Mouse (Mus musculus) embryonic facial prominence, embryonic 15.5 days (tissue): ENCODE measurements around the gene Epor. TPM values are rescaled to one million over a fixed set of nuclear protein-coding genes. Genes with fewer than 3 reads are reported as not detected.

Experiments
- ATAC-seq: fragments of 200-750 bp; cut with Nextera tagmentation; 2 replicates; pipeline ENCODE4 v1.8.0; 2017; ENCODE audit warnings: low read depth, moderate TSS enrichment; ENCODE audit not compliant: insufficient number of reproducible peaks, low FRiP score, low TSS enrichment
- H3K27ac ChIP-seq: fragments of 300-500 bp; sonication (generic); replicated peaks from 2 replicates; pipeline ENCODE4 v1.5.1; 2015; ENCODE audit warnings: mild to moderate bottlenecking, inconsistent platforms
- H3K27me3 ChIP-seq: fragments of 300-500 bp; sonication (generic); 2 replicates; pipeline ENCODE4 v1.6.1; 2015; ENCODE audit warnings: inconsistent platforms
- H3K36me3 ChIP-seq: fragments of 300-500 bp; sonication (generic); 2 replicates; pipeline ENCODE4 v1.6.1; 2015; ENCODE audit warnings: mild to moderate bottlenecking, inconsistent platforms
- H3K4me1 ChIP-seq: fragments of 300-500 bp; sonication (generic); 2 replicates; pipeline ENCODE4 v1.6.1; 2015; ENCODE audit warnings: inconsistent platforms
- H3K4me2 ChIP-seq: fragments of 300-500 bp; sonication (generic); replicated peaks from 2 replicates; pipeline ENCODE4 v1.6.1; 2015; ENCODE audit warnings: mild to moderate bottlenecking, inconsistent platforms
- H3K4me3 ChIP-seq: fragments of 300-500 bp; sonication (generic); replicated peaks from 2 replicates; pipeline ENCODE4 v1.5.1; 2015; ENCODE audit warnings: mild to moderate bottlenecking, inconsistent platforms
- H3K9ac ChIP-seq: fragments of 300-500 bp; sonication (generic); 2 replicates; pipeline ENCODE4 v1.6.1; 2015; ENCODE audit warnings: inconsistent platforms
- H3K9me3 ChIP-seq: fragments of 300-500 bp; sonication (generic); replicated peaks from 2 replicates; pipeline ENCODE4 v1.6.1; 2016; ENCODE audit warnings: inconsistent platforms
- WGBS: fragments of 180-500 bp; shearing (Covaris S2); methylation state at CpG from one replicate; pipeline ENCODE4 v1.1.7; 2015; 5-methylcytosine and 5-hydroxymethylcytosine counted together
- polyA plus RNA-seq: library from polyadenylated mRNA; unstranded; fragments of >200 nt; fragmentation: Nextera tagmentation; extraction: Ambion mirVana; gene quantifications from 2 replicates; pipeline ENCODE4 v1.2.1, GENCODE M21; 2015

Gene Epor
- polyA plus RNA-seq, 1 experiment from 2014 or later, result 4.4 TPM

DNA sequence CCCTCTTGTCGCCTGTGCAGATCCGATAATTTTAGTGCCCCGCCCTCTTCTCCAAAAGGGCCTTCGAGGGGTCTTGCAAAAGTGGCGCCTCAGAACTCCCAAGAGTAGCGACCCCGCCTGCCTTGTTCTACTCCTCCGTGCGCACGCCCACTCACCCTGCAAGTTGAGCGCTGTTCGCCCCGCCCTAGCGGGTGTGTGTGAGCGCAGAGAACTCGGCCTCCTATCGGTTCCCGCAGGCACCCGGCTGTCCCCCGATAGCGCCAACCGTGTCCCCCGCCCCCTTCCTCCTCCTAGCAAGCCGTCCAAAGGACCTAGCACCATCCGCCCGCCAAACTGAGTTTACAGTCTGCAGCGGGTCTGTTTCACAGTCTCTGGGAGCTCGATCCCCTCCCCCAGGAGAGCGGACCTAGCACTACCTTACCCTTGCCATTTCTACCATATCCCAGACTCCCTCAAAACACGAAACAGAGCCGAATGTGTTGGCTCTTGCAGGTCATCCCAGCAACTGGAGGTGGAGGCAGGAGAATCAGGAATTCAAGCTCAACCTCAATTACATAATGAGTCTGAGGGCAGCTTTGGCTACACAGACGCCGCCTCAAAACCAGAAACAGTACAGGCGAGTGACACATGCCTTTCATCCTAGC, 768 bp downstream of the Epor start:
- WGBS, result 2% methylated on average over 34 of the region's 34 CpGs
- Histone ChIP-seq H3K27ac (no peak overlapping the region), H3K27me3 (peaks cover 42% of the 10 kb centered on the region), H3K4me3 (peak overlapping the region; percentile 47), H3K4me1 (peaks cover 34% of the 10 kb centered on the region), H3K4me2 (peak overlapping the region; percentile 78), H3K9me3 (no peaks in the 10 kb centered on the region), H3K9ac (peak overlapping the region; percentile 21; the same call in 1 of the 2 replicates), H3K36me3 (no peaks in the 10 kb centered on the region)
- ATAC-seq, result peak; percentile 62

DNA sequence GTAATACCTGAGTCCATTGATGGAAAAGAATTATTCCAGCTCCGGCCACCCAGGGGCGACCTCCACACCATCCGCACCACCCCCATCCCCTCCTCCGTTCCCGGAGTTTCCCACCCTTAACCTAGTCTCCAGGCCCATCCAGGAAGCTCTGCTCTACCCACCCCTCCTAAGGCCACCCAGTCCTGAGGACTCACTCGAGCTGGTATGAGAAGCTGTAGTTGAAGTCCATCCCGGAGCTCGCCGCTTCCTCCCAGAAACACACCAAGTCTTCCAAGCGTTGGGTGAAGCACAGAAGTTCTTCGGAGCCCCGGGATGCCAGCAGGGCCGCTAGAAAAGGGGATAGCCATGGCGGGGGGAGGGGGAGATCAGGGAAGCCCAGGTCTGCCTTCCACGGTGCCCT, 1.3 kb downstream of the Epor start:
- H3K9ac ChIP-seq, result no peak overlapping the region
- H3K4me2 ChIP-seq, result peak overlapping the region; percentile 78
- peaks cover 34% of the 10 kb centered on the region for H3K4me1 ChIP-seq
- ATAC-seq, result no peak
- H3K36me3 ChIP-seq, result no peaks in the 10 kb centered on the region
- peaks cover 42% of the 10 kb centered on the region for H3K27me3 ChIP-seq
- H3K4me3 ChIP-seq, result peak overlapping the region; percentile 47
- under 1% methylated on average over 15 of the region's 15 CpGs for WGBS
- H3K9me3 ChIP-seq, result no peaks in the 10 kb centered on the region
- H3K27ac ChIP-seq, result no peak overlapping the region

DNA sequence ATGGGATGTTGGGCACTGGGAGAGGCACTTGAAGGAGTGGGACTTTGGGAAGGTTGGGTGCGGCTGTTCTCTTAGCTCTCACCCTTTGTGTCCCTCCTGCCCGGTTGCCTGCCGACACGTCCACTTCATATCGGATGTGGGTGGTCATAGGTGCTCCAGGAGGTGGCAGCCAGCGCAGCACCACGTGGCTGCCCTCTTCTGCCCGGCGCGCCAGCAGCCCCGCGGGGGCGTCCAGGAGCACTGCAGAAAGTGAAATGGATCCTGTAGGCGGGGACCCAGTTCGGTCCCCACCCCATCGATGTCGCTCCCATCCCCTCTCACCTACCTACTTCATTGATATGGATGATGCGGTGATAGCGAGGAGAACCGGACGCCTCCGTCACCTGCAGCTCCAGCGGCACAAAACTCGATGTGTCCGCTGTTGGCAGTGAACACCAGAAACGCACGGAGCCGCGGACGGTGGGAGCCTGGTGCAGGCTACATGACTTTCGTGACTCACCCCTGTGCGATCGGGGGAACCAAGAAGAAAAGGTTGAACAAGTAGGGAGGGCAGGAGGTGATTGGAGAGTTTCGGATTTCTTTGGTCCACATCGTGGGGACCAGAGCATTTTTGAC, 1.8 kb downstream of the Epor start:
- Histone ChIP-seq H3K36me3 (no peaks in the 10 kb centered on the region), H3K27ac (no peak overlapping the region), H3K9ac (no peak overlapping the region), H3K4me1 (peaks cover 38% of the 10 kb centered on the region), H3K9me3 (no peaks in the 10 kb centered on the region), H3K27me3 (peaks cover 42% of the 10 kb centered on the region), H3K4me3 (peak overlapping the region; percentile 47), H3K4me2 (peak overlapping the region; percentile 78)
- no peak for ATAC-seq
- WGBS, result 2% methylated on average over 35 of the region's 35 CpGs

DNA sequence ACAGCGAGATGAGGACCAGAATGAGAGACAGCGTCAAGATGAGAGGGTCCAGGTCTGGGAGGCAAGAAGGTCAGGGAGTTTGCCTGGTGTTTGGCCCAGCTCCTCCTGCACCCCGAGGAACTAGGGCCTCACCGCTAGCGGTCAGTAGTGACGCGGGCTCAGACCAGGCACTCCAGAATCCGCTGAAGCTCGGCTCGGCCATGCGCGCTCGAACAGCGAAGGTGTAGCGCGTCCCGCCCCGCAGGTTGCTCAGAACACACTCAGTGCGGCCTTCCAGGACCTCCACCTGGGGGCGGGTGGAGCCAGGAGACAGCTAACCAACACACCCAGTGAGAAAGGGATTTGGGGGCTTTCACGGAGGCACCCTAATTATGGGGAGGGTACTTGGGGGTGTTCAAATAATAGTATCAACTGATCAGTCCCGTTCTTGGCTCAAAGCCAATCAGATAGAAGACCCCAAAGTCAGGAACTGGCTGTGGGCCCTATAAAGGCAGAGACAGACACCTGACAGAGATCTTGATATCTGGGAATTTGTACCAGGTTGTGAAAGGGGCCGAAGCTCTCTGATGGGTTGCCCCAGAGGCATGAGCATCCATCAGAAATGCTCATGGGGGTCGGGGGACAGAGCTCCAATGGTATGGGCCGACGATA, 2.6 kb downstream of the Epor start:
- Histone ChIP-seq H3K4me3 (no peak overlapping the region), H3K36me3 (no peaks in the 10 kb centered on the region), H3K4me1 (peaks cover 41% of the 10 kb centered on the region), H3K27me3 (peaks cover 42% of the 10 kb centered on the region), H3K4me2 (no peak overlapping the region), H3K27ac (no peak overlapping the region), H3K9ac (no peak overlapping the region), H3K9me3 (no peaks in the 10 kb centered on the region)
- WGBS, result 13% methylated on average over 26 of the region's 26 CpGs
- ATAC-seq, result no peak

DNA sequence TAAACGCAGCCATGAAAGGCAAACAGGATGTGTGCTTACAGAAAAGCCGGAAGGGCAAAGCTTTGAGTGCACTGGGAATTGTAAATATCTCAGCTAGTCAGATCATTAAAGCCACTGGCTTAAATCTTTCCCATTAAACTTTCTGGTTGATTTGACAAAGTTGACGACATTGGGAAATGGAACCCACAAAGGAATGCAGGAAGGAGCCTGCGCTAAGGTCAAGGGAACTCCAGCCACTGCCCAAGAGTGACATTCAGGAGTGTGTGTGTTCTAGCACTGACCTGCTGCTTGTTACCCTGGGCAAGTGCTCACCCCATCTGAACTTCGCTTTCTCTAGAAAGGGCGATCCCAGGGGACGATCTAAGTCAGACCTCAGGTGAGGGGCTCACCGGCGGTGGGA, 3.2 kb downstream of the Epor start:
- no peak overlapping the region for H3K4me3 ChIP-seq
- no peak for ATAC-seq

DNA sequence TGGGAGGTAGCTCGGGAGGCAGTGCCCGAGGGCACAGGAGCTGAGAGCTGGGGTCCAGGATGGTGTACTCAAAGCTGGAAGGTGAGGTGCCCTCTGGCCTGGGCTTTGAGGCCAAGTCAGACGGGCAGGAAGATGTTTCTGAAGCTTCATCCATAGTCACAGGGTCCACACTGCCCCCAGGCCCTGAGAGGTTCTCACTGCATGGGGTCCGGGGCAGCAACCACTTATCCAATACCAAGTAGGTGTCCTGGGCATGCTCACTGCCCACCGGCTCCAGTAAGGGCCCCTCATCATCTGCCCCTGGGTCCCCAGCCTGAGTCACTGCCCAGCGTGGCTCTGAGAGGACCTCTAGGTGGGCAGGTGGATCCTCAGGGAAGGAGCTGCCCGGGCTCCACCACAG, 4.1 kb downstream of the Epor start:
- Histone ChIP-seq H3K36me3 (no peaks in the 10 kb centered on the region), H3K27ac (no peak overlapping the region), H3K27me3 (peaks cover 42% of the 10 kb centered on the region), H3K4me3 (no peak overlapping the region), H3K9ac (no peak overlapping the region), H3K9me3 (no peaks in the 10 kb centered on the region), H3K4me1 (peaks cover 41% of the 10 kb centered on the region), H3K4me2 (no peak overlapping the region)
- ATAC-seq, result no peak
- 81% methylated on average over 7 of the region's 7 CpGs for WGBS

More for the DNA sequence above, 3.2 kb downstream of the Epor start:
- peaks cover 42% of the 10 kb centered on the region for H3K27me3 ChIP-seq
- H3K9ac ChIP-seq, result no peak overlapping the region
- H3K4me2 ChIP-seq, result no peak overlapping the region
- no peaks in the 10 kb centered on the region for H3K36me3 ChIP-seq
- 50% methylated on average over 9 of the region's 9 CpGs for WGBS
- H3K9me3 ChIP-seq, result no peaks in the 10 kb centered on the region
- H3K27ac ChIP-seq, result no peak overlapping the region
- peaks cover 41% of the 10 kb centered on the region for H3K4me1 ChIP-seq

DNA sequence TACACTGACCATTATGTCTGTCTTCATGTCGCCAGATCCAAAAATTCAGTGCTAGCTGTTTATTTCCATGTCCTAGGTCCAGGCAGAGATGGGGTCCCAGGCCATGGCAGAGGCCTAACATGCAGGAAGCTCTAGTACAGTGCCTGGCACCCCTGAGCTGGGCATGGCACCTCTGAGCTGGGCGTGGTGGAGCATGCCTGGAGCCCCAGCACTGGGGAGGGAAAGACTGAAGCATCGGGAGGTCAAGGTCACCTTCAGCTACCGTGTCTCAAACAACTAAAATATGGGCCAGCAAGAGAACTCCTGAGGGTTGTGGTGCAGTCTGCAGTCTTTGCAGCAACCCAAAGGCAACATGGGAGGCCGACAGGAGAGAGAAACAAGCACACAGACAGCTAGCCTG, 4.9 kb downstream of the Epor start:
- WGBS, result 84% methylated on average over 5 of the region's 5 CpGs
- Histone ChIP-seq H3K4me2 (no peak overlapping the region), H3K9me3 (no peaks in the 10 kb centered on the region), H3K9ac (no peak overlapping the region), H3K27me3 (peaks cover 41% of the 10 kb centered on the region), H3K4me1 (peaks cover 37% of the 10 kb centered on the region), H3K36me3 (no peaks in the 10 kb centered on the region), H3K4me3 (no peak overlapping the region), H3K27ac (no peak overlapping the region)
- no peak for ATAC-seq

DNA sequence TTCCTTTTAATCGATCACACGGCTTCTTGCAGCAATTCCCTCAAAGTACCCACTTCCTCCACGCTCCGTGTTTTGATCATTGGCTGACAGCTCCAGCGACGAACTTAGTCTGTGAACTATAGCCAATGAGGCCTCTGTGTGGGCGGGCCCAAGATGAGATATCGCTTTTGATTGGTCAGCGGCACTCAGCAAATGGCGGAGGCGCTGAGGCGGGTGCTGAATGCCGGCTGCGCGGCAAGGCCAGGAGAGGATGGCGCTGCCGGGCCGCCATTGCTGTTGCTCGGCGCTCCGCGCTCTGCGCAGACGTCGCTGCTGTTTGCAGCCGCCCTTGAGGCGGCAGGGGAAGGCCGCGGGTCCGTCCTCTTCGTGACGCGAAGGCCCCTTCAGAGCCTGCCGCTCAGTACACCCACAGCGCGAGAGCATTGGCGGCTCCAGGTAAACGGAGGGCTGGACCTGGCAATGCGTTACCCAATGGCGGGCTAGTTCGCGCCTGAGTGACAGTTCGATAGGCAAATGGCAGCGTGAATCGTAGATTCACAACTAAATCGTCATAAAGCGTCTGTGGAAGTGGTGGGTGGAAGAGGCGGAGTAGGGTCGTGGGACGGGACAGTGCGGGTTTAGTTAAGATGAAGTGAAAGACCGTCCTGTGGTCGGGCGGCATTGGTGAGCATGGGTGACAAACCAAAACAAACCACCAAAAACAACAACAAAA, 7.6 kb downstream of the Epor start, which contains the start of gene Swsap1:
Swsap1 (plus strand) TSS at position 186 of the 712 bp plus-strand sequence.
- peak within 1 kb of the TSS; percentile 93 for H3K27ac ChIP-seq
- peak; percentile 98 for ATAC-seq
- peaks cover 11% of the 10 kb centered on the region for H3K4me1 ChIP-seq
- H3K36me3 ChIP-seq, result no peaks in the 10 kb centered on the region
- under 1% methylated on average over 54 of the region's 54 CpGs for WGBS
- peak within 1 kb of the TSS; percentile 85 for H3K4me3 ChIP-seq
- no peaks in the 10 kb centered on the region for H3K9me3 ChIP-seq
- peaks cover 15% of the 10 kb centered on the region for H3K27me3 ChIP-seq
- H3K9ac ChIP-seq, result peak within 1 kb of the TSS; percentile 62
- H3K4me2 ChIP-seq, result peak within 1 kb of the TSS; percentile 63

DNA sequence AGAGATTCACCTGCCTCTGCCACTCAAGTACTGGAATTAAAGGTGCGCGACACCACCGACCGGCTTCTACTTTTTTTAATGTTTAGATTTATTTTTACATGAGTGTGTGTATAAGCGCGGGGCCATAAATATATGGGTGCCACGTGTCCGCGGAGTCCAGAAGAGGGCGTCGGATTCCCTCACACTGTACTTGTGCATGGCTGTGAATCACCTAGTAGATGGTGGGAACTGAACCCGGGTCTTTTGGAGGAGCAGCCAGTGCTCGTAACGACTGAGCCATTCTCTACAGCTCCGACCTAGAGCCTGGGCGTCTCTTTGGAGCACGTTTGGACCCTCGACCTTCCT, 8.1 kb downstream of the Epor start:
- Histone ChIP-seq H3K36me3 (no peaks in the 10 kb centered on the region), H3K4me3 (peak overlapping the region; percentile 85), H3K27ac (peak overlapping the region; percentile 93; the same call in 1 of the 2 replicates), H3K9ac (no peak overlapping the region), H3K9me3 (no peaks in the 10 kb centered on the region), H3K4me2 (peak overlapping the region; percentile 63), H3K4me1 (peaks cover 7% of the 10 kb centered on the region), H3K27me3 (peaks cover 10% of the 10 kb centered on the region)
- WGBS, result 2% methylated on average over 18 of the region's 18 CpGs
- peak; percentile 50 for ATAC-seq

DNA sequence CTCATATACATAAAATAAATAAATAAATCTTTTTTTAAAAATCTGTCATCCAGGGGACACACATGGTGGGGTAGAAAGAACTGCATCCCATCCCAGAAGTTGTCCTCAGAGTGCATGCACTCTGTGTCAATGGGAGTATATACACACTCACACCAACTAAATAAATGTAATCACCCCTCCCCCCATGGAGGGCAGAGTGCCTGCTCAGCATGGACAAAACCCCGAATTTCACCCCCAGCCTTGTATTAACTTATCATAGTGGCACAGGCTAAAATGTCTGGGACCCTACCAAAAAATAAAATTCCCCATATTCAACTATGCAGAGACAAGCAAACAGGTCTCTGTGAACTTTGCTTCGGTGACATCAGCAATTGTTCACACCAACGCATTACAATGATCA, 8.7 kb downstream of the Epor start:
- H3K27me3 ChIP-seq, result peaks cover 4% of the 10 kb centered on the region
- ATAC-seq, result no peak
- no peaks in the 10 kb centered on the region for H3K9me3 ChIP-seq
- no peak overlapping the region for H3K9ac ChIP-seq
- no peak overlapping the region for H3K27ac ChIP-seq
- 0 out of 2 replicates have a peak overlapping the region, but pooled peaks have one; percentile 63 for H3K4me2 ChIP-seq
- H3K4me3 ChIP-seq, result no peak overlapping the region
- H3K4me1 ChIP-seq, result peaks cover 7% of the 10 kb centered on the region
- H3K36me3 ChIP-seq, result no peaks in the 10 kb centered on the region
- WGBS, result 79% methylated on average over 3 of the region's 3 CpGs

DNA sequence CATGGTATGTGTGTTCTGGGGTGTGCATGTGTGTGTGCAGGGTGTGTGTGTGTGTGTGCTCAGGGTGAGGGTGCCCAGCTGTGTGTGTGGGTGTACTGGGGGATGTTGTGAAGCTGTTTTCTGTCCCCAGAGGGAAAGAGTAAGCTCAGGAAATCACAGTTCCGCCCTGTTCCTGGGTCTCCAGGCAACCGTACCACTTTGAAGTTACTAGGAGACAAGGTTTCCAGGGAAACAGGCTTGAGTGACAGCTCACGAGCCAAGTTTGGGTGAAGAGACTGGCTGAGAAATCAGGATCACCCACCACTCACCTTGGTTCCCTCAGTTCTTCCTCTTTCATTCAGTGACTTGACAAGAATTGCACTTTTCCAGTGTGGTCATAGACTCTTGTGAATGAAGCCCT, 9.7 kb downstream of the Epor start:
- no peaks in the 10 kb centered on the region for H3K27me3 ChIP-seq
- H3K36me3 ChIP-seq, result no peaks in the 10 kb centered on the region
- 13% methylated on average over 3 of the region's 3 CpGs for WGBS
- no peak overlapping the region for H3K9ac ChIP-seq
- no peak overlapping the region for H3K4me2 ChIP-seq
- H3K27ac ChIP-seq, result no peak overlapping the region
- no peak for ATAC-seq
- peaks cover 7% of the 10 kb centered on the region for H3K4me1 ChIP-seq
- no peaks in the 10 kb centered on the region for H3K9me3 ChIP-seq
- no peak overlapping the region for H3K4me3 ChIP-seq
